Mouse (Mus musculus) adrenal gland, adult 8-10 months (tissue): ENCODE data around the gene Tacstd2. TPM values are rescaled to one million over a fixed set of nuclear protein-coding genes. Genes with fewer than 3 reads are reported as not detected.
"Not testable (repeated sequence)": the region's sequence is repeated elsewhere in the genome, so short reads cannot be mapped to it uniquely, and the experiment has no call there.

Experiments
- DNase-seq: peaks from one replicate; pipeline ENCODE4 v3.0.0; 2022
- total RNA-seq, 4 experiments: library from RNA; stranded (reverse); gene quantifications; 2 replicates each; pipeline ENCODE4 v1.2.4; 2022

The Tacstd2 gene
- total RNA-seq: not detected

DNA sequence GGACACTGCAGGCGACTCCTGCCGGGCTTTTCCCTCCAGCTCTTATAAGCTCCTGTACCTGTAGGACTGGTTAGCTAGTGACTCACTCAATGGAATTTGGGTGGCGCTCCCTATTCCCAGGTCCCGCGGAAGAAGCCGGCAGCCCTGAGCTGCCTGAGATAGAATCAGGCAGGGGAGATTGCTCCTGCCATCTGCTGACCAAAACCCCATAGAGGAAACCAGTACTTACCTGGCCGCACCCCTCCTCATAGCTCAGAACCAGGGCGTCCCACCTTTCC, at the start of gene Tacstd2:
Gene Tacstd2 (minus strand): TSS at position 20 of the 278 bp plus-strand sequence.
- DNase-seq: no peak

DNA sequence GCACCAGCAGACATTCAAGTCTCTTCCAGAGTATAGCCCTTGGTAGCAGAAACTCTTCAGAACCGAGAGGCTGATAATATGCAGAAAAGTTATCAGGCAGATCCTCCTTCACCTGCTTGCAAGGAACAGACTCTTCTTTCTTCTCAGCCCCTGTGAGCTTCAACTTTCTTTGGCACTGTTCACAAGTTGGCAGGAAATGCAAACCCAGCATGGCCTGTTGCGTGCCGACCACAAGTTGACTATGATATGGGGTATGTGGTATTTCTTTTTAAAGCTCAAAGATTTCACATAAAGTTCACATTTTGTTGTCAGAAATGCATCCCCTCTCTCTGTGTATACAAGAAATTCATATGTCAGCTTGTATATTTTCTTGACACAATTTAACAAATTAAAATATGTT, 30.7 kb upstream of the Tacstd2 start:
- DNase-seq: no peak

DNA sequence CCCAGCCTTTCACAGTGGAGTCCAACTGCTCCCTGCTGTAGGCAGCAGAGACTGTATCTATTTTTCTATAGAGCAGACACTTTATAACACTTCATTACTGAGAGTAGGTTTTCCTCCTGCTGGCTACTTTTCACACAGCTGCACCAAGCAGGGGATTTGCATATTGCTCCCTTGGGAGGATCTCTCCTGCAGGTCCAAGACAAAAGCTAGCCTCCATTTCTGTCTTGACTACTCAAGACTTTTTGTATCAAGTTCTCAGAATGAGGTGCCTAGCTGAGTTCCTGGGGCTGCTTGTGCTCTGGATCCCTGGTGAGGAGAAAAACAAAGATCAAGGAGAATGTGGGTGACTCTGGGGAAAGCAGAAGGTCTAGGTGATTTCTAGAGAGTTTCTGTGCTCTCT, 19.8 kb upstream of the Tacstd2 start:
- no peak for DNase-seq

DNA sequence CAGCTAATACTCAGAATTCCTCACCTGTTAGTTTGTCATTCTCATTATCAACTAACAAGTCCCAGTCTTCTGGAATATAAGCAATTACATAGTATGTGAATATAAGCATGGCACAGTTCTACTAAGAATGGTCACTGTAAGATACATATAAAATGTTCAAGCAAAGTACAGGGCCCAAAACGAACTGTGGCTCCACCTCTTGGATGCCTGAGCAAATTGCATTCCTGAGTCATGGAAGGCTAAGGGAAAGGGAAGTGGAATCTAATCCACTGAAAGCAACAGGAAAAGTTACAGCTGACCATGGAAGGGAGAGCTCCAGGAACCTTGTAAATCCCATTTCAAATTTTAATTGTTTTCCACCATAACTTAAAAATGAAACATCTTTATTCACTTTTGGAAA, 14.0 kb upstream of the Tacstd2 start:
- DNase-seq: no peak

DNA sequence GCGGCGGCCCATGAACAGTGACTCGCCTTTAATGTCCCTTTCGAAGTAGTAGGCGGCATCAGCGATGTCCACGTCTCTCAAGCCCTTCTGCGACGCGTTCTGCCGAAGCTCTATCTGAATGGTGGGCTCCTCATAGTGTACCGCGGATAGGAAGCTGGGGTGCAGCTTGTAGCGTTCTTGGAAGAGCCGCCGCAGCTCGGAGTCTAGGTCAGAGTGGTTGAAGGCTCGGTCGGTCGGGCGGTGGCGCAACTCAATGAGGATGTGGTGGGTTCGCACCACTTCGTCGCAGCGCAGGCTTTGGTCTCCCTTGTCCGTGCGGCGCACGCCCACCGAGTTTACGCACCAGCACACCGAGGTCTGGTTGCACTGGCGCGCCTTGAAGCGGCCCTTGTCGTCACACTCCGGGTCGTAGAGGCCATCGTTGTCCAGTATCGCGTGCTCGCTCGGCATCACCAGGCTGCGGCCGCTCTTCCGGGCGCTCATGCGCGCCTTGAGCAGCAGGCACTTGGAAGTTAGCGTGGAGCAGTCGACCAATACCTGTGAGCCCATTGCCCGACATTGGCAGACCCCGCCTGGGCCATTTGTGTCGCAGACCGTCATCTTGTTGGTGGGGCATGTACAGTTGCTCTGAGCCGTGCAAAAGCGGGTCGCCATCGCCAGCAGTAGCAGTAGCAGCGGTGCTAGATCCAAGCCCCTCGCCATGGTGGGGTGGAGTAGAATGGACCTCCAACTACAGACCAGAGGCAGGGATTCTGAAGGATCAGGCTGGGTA, 405 bp downstream of the Tacstd2 start:
- no peak for DNase-seq

DNA sequence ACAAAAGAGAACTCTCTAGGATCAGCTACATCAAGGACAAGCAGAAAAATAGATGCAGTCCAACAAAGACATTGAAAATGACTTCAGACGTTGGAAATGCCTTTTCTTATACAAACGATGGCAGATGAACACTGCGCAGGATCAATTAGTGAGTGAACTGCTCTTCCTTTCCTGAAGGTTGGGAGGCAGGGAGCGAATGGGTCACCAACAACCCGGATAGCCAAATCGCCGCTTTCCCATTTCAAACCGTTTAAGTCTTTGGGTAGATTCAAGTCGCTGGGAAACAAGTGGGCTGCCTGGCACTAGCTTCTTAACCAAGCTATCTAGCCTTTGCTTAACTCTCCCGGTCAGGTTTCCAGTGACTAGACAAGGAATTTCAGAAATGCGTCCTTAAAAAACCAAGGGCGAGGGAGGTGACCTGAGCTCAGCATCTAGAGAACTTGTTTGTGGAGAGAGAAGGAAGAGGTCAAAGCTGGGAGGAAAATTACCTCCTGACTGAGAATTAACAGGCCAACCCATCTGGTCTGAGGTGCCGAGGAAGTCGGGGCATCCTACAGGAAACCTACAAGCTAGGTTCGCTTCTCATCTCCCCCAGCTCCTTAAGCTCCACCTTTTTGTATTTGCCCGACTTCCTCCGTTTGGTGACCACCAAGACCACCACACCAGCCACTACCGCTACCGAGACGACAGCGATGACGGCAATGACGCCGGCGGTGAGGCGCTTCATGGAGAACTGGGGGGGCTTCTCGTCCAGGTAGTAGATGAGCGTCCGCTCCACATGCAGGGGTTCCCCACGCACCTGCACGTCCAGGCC, 1.2 kb downstream of the Tacstd2 start:
- DNase-seq: no peak

DNA sequence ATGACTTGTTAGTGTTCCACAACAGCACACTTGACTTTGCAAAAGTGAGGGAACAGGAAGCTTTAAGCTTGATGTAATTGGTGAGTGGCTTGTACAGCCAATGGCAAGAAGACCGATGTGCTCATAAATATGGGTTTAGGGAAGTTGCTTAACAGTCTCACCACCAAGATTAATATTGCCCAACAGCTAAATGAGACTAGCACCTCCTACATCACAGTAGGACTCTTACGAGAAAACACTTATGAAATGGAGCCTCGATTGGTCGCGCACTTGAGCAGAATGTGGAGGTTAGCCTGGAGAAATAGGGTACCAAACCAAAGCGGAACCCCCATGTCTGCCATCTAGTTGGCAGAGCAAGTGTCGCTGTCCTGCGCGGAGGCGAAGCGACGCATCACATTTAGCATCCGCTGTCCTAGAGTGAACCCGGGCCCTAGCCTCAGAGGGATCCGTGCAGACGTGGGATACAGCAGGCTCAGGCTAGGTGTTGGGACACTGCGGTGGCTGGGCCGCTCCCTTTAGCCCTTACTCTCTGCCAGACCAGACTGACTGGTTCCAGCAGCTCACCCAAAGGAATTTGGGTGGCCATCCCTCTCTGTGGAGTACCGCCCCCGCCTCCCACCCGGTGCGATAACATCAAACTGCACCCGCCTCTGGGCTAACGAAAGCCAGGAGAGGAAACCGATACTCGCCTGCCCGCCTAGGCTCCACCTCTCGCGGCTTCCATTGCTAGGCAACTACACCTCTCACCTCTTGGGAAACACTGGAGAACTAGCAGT, 2.7 kb downstream of the Tacstd2 start:
- no peak for DNase-seq

DNA sequence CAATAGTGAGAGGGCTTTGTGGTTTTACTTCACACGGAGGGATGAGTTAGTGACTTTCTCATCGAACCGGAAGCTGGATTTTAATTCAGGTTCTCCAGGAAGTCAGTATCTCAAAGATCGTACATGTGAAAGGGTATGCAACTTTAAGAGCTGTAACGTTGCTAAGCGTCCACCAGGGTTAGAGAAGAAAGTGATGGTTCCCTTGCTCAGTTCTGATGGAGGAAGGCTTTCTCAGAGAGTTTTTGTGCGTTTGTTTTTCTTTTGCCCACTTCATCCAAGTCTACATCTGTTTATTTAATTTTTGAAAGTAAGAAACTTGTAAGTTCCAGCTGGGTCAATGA, 3.8 kb downstream of the Tacstd2 start:
- no peak for DNase-seq

DNA sequence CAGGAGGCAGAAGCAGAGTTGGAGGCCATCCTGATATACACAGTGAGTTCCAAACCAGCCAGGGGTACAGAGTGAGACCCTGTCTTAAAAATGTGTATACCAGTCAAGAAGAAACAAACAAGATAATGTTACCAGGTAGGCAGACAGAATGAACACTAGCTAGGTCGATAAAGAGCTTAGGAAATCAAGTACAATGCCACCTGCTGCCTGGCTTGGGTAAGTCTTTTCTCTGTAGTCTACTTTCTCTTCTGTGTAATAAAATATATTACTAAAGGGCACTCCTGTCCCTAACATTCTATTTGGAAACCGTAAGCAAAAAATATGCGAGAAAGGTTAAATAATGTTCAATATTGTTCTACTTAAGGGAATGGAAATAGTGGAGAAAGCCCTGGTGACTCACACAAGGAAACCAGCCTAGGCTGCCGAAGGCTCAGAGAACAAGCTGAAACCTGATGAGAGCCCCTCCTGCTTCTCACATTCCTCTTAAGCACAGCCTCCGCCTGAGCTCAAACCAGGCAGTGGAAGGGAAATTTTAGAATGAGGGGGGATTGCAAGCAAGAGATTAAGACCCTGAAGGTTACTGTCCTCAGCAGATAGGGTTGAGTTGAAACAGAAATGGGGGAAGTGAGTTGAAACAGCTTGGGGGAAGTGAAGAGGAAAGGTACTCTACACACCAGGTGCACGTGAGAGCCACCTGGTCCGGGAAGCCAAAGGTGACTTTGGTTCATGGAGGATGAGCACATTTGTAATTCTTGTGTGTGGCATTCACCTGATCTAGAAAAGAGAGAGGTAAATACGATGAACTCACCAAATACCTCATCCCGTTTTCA, 4.4 kb downstream of the Tacstd2 start:
- DNase-seq: no peak

DNA sequence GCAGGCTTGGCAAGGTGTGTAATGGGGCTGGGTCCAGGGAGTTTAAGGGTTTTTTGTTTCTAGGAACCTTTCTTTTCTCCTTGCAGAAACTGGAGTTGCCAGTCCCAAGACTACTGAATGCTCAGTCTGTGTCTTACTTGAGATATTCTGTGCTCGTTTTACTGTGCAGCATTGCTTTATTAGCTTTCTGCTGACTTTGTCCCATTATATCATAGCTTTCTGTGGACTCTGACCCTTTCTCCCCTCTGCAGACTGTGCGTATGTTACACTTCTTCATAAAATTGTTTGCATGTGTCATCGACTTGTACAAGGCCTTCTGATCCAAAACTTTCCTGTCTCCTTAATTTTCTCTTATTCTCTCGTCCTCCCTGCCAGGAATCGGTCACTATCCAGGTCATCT, 9.2 kb downstream of the Tacstd2 start:
- DNase-seq: no peak

DNA sequence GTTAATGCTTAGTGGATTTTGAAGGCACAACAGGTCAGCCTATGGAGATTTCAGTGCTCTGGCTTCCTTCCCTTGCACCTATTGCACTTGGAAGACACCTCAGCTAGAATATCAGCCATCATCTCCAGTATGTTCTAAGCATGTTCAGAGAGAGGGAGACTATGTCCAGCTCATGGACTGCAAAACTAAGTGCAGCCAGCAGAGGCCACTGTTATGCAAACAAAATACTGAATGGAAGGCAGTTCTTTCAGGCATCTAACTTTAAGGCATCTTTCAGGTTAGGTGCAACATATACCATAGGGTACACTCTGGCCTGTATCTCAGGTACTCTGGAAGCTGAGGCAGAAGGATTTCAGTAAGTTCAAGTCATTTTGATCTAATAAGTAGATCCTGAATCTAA, 24.8 kb downstream of the Tacstd2 start:
- no peak for DNase-seq

DNA sequence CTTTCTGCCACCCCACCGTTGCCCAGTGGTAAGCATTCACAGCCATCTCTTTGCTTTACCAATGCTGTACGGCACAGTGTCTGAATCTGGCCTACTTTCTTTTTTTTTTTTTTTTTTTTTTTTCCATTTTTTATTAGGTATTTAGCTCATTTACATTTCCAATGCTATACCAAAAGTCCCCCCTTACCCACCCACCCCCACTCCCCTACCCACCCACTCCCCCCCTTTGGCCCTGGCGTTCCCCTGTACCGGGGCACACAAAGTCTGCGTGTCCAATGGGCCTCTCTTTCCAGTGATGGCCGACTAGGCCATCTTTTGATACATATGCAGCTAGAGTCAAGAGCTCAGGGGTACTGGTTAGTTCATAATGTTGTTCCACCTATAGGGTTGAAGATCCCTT, 33.7 kb downstream of the Tacstd2 start:
- not testable (repeated sequence) for DNase-seq

DNA sequence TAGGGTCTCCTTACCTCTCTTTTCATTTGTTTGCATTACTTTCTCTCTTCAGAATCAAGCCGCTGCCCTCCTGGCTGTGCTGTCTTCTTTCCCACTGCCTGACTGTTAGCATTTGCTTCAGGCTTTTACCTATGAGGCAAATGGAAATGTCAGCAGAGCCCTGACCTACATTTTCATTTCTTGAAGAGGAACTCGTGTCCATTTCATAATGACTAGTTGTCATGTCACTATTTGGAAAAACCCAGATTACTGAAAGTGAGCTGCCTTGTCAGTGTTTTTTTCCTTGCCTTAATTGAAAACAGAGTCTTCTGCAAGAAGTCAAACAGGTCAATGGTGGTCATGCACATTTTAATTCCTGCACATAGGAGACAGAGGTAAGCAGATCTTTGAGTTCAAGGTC, 43.8 kb downstream of the Tacstd2 start, which contains the start of gene Il23r:
Gene Il23r (minus strand): TSS at position 101 of the 400 bp plus-strand sequence.
- no peak for DNase-seq

Other genes with a start within 250 kb of the Tacstd2 start
- gene Il12rb2, start 159.6 kb downstream of the Tacstd2 start, total RNA-seq: under 1 TPM; 0.22 to 0.43 (median 0.27) TPM
- gene Il23r, start 43.9 kb downstream of the Tacstd2 start, total RNA-seq: 10 to 100 TPM; 22.9 to 29.1 (median 28.2) TPM